Mouse (Mus musculus): ENCODE measurements around the gene Polh.

Gene Polh

GRCm38 (mm10) chr17:46202421-46203071, at the start of gene Polh, which contains the start of gene Xpo5:
Gene Polh (minus strand): TSS chr17:46202645.
Gene Xpo5 (plus strand): TSS chr17:46202782.
- peak; percentile 99 for DNase-seq

DNA sequence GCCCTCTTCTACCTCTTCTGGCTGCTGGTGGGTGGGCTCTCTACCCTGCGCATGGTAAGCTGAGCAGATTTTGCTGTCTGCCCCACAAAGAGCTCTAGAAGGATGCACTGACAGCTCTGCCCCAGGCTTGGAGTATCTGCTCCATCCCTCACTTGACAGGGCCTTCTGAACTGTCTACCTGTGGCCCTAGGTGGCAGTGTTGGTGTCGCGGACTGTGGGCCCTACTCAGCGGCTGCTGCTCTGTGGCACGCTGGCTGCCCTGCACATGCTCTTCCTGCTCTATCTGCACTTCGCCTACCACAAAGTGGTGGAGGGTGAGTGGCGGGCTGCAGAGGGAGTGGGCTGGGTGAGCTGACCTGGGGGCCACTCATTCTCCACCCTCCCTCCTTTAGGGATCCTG, 48.7 kb upstream of the Polh start:
- no peak for DNase-seq

GRCm38 (mm10) chr17:46248189-46248522, 45.7 kb upstream of the Polh start:
- DNase-seq, result no peak

DNA sequence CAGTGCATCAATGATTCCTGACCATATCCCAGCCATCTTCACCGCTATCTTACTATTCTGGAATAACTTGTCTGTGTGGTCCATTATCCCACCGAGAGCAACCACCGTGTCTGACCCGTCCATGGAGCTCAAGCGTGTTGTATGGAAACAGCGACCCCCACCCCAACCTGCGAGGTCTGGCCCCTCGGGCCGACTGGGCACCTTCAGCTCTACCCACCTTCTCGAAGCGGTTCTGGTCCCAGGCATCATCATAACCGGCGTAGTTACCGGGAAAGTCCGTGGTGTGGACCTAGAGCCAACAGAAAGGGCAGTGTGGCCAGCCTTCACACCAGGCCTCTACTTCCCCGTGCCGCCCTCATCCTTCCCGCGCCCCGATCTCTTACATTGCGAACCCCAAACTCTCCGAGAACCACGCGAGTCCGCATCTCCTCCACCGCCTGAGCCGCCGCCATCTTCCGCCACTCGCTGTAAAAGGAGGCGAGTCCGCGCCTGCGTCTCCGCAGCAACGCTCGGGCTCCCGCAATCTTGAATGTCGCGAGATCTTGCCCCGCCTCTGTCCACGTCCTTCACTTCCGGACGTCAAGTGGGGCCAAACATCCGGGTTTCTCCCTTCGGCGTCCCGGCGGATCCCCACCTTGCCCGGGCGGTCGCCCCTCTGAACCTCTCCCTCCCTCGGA, 45.2 kb upstream of the Polh start, which contains the start of the genes Polr1c and Yipf3:
Gene Polr1c (minus strand): TSS at position 543 of the 677 bp plus-strand sequence.
Gene Yipf3 (plus strand): TSS at position 569 of the 677 bp plus-strand sequence.
- peak; percentile 99 for DNase-seq

DNA sequence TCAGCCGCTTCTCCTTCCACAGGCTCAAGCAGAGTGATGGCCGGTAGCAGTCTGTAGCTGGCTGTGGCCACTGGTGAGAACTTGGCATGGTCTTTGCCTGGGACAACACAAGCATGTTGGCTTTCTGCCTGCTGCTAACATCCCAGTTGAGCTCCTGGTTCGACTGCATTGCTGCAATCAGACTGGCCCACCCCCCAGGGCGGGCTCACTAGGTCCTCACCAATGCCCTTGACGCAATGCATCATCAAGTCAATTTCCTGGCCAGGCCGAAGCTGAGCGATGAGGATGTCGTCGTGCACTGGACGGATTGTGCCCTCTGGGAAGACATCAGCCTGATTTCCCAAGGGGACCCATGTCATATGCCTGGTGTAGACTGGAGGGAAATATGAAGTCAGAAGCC, 42.1 kb upstream of the Polh start:
- peak; percentile 95 for DNase-seq

DNA sequence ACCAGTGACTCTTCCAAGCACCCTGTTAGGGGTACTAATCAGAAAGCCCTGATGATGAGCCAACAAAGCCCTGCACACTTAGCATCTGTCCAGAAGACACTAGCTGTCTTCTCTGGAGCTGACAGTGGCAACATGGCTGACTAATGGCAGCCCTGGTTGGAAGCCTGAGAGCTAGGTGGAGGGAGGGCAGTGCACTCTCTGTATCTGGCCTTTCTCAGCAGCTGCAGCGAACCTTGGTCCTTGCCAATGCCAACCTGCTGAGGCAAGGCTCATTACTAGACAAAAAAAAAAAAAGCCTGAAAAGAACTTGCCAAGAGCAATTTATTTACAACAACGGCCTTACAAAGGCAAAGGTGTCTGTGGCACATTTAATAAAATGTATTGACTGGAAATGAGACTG, 41.2 kb upstream of the Polh start:
- DNase-seq, result no peak

GRCm38 (mm10) chr17:46242993-46243392, 40.5 kb upstream of the Polh start:
- DNase-seq, result no peak

DNA sequence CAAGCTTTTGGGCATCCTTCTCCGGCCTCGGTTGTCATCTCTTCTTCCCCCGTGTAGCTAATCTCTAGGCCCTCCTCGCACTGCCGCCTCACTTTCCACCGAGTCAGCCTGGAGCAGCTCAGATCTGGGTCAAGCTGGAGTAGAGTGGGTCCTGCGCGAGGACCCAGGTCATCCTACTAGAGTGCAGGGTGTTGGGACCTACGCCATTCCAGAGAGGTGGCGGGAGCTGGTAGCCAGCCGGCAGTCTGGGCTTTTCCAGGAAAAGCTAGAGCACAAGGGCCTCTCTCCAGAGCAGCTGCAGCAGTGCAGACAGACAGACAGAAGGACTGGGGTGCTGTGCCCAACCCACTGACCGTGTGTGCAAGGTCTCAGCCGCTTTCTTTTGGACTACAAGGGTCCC, 39.8 kb upstream of the Polh start:
- no peak for DNase-seq

DNA sequence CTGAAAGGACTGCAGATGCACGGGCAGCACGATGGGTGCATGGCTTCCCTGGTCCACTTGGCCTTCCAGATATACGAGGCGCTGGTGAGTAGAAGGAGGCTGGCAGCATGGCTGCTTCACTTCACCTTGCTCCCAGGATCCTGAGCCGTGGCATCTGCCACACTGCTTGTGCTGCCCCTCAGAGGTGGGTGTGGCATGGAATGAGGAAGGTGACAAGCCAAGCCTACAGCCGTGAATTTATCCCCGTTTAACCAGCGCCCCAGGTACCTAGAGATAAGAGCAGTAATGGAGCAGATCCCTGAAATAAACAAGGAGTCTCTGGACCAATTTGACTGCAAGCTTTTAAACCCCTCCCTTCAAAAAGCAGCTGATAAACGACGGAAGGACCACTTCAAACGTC, 39.0 kb upstream of the Polh start:
- DNase-seq, result no peak

- DNase-seq, result peak; percentile 87
Observed at GRCm38 (mm10) chr17:46239516-46240114, 37.2 kb upstream of the Polh start.

DNA sequence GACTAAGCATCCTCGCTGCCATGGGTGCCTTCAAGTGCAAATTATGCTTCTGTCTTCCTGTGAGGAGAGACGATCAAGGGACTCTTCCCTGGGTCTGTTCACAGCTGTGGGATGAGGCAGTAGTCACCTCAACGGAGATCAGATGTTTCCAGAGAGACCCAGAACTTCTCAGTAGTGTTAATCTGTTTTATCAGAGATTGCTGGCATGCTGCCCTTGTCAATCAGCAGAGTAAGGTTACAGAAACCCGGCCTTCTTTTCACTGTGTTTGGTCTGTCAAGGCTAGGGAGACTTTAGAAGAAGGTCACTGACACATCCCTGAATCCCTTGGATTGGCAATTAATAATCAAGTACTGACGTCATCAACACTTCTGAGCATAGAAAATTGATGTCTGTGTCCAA, 35.0 kb upstream of the Polh start:
- no peak for DNase-seq

DNA sequence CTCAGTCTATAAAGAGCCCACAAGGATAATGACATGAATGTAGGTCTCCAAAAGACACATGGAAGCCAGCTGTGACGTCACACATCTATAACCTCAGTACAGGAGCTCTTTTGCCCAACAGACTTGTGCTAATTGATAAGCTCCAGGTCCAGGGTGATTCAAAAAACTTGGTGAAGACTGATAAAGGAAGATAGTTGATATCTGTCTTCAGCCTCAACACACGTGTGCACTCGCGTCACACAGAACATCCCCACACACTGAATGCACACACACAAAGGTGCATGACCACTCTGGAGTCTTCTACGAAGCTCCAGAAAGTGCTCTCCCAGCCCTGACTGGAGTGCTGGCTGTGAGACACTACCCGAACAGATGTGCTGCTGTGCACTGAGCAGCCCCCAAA, 34.6 kb upstream of the Polh start:
- no peak for DNase-seq

DNA sequence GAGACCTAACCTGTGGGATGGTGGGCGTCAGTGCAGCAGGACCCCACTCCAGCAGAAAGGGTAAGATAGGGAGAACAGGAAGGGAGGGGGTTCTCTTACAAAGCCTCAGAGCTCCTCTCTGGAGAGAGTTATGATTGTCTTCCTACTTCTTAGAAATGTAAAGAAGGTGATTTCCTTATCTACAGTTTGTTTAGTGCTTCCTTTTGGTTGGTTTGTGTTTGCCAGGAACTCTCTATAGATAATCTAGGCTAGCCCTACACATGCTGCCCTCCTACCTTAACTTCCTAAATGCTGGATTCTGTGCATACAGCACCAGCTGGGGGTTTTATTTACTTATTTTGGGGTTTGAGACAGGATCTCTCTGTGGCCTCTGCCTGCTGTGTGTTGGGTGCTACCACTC, 33.6 kb upstream of the Polh start:
- no peak for DNase-seq

DNA sequence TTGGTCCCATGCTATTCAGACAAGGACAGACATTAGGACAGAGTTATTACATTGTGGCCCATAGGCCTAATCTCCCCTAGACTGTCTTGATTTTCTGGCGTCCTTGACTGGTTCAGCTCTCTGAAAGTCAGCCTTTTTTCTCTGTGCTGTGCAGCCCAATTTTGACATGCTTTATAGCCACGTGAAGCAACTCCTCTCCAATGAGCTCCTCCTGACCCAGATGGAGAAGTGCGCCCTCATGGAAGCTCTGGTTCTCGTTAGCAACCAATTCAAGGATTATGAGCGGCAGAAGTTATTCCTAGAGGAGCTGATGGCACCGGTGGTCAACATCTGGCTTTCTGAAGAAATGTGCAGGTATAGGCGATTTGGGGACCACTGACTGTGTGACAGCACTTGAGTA, 25.1 kb upstream of the Polh start:
- no peak for DNase-seq

GRCm38 (mm10) chr17:46221601-46222000, 19.2 kb upstream of the Polh start:
- DNase-seq, result no peak

- no peak for DNase-seq
Observed at GRCm38 (mm10) chr17:46210550-46210949, 8.1 kb upstream of the Polh start.

- no peak for DNase-seq
Observed at GRCm38 (mm10) chr17:46206676-46207075, 4.2 kb upstream of the Polh start.

DNA sequence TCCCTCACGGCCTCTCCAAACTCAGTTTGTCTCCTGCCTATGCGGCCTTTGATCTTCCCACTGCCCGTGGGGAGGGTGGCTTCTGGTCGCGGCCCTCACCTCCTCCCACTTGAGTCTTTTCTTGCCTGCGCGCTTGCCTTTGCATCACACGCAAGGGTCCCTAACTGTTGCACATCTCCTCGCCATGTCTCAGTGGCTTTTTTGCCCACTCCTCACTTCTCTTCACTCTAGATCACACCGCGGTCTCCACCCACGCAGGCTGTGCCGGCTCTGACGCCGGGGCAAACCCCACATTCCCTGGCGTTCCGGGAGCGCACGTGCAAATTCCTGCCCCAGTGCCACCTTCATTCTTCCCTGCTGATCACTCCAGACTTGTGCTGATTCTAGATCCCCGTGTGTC, 633 bp upstream of the Polh start:
- no peak for DNase-seq

DNA sequence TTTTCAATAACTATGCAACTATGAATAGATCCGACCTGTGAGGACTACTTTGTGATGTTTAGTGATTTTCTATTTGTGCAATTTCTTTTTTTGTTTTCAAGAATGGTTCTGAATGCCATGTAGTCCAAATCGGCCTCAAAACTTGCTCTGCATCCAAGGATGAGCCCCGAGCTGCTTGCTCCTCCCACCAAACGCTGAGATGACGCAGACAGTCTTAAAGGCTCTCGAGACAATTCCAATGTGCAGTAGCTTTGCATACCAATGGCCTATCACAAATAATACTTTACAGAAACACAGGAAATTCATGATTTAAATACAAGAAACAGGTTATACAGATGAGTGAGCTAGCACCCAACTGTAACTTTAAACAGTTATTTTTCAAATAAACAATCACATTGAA, 1.3 kb downstream of the Polh start:
- no peak for DNase-seq

DNA sequence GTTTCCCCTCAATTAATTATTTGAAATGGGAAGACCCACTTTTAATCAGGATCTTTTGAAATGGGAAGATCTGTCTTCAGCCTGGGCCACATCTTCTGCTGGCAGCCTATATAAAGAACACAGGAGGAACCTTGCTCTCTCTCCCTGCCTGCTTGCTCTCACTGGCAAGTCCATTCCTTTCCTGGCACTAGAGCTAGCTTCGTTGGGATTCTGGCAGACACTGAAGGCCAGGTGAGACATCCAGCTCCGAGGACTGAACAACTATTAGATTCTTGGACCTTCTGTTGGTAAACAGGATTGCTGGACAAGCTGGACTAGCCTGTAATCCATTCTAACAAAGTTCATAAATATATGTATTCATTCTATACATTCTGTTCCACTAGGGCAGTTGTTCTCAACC, 13.6 kb downstream of the Polh start:
- no peak for DNase-seq

DNA sequence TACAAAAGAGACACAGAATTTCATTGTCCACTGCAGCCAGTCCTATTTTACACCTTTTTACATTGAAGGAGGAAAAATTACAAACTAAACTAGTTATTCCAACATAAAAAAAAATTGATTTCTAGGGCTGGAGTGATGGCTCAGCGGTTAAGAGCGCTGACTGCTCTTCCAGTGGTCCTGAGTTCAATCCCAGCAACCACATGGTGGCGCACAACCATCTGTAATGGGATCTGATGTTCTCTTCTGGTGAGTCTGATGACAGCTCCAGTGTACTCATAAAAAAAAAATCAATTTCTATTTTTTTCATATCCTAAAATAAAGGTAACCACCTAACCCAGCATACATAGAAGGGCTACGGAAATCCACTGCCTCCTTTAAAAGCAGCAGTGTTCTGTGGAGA, 20.2 kb downstream of the Polh start:
- DNase-seq, result no peak

DNA sequence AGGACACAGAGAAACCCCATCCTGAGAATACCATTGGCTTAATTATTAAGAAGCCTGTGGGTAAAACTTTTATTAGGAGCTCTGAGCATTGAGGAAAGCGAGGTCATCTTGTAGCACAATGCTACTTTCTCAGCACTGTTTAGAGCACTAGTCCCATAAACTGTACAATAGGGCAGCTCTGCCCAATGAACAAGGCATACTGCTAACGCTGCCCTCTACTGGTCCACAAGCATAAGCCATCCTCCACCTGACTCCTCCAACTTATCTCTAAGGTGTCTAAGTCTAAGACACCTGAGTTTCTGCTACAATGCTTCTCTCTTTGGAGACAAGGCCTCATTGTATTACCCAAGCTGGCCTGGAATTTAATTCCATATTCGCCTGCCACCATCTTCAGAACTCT, 31.9 kb downstream of the Polh start:
- DNase-seq, result no peak

DNA sequence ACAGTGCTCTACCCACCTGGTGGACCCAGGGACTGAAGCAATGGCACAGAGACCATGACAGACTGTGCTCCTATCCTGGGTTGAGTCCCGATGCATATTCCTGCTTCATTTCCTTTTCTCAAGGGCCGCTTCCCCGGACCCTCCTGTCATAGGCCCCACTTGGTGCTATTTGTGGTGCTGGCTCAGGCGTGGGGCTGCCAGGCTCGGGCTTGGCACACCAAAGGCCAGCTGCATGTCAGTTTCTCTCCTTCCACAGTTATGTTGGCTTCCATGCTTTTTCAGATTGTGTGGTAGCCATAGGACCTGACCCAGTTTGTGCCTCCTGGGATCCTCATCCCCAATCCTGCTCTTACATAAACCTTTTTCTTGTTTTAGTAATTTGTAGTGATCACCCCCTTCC, 33.7 kb downstream of the Polh start:
- DNase-seq, result peak; percentile 92

DNA sequence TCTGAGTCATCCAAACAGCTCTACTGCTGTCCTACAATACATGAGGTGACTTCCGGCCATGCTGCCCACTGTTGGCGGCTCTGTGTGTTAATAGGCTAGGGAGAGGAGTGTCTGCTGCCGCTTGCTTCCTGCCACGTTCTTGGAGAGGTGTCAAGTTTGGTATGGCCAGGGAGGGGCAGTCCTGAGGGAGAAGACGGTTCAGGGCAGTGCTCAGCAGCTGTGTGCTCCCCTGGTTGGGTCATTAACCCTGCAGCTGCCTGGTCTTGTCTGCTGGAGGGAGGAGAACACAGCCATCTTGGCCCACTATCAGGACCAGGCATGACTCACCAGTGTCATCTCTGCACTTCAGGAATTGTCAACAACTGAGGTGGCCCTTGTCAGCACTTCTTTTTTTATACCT, 34.1 kb downstream of the Polh start:
- peak; percentile 94 for DNase-seq

GRCm38 (mm10) chr17:46167014-46167413, 35.4 kb downstream of the Polh start:
- no peak for DNase-seq
